Mouse (Mus musculus): ENCODE data around the gene Kirrel3. TPM values are rescaled to one million over a fixed set of nuclear protein-coding genes. Genes with fewer than 3 reads are reported as not detected.

Gene Kirrel3
- total RNA-seq, 2 experiments from 2014 or later, result 0.88 to 1.6 TPM

GRCm38 (mm10) chr9:34905164-34905563, 419.5 kb downstream of the Kirrel3 start:
- DNase-seq, result no peak

GRCm38 (mm10) chr9:34908040-34908439, 422.3 kb downstream of the Kirrel3 start:
- DNase-seq, result no peak

- DNase-seq, result no peak
These were observed 426.1 kb downstream of the Kirrel3 start for GRCm38 (mm10) chr9:34911838-34912237.

DNA sequence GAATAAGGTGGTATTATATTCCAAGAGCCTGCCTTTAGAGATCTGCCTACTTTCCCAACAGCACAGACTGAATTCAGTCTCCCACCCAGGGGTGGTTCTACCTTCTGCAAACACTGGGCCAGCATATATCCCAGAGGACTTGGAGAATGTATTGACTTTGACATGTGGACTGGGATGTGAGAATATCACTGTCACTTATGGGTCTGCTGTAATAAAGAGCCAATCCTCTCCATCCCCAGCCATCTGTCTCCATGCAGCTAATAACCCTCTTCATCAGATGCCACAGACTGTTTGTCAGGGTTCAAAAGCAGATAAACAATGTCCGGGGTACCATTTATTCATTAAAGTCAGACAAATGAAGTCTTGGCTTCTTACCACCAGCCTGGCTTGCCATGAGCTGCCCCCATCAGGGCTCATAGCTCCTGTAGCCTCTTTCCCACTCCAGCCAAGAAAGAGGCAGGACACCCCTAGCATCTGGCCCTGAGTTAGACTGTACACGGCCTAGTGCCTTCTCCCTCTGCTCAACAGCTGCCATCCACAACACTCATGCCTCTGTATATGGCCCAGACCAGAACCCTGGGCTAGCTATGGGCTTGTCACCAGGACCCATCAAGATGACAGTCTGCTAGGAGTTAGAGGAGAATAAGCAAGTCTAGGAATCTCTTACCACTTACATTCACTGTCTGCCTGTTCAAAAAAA, 426.7 kb downstream of the Kirrel3 start:
- no peak for DNase-seq

DNA sequence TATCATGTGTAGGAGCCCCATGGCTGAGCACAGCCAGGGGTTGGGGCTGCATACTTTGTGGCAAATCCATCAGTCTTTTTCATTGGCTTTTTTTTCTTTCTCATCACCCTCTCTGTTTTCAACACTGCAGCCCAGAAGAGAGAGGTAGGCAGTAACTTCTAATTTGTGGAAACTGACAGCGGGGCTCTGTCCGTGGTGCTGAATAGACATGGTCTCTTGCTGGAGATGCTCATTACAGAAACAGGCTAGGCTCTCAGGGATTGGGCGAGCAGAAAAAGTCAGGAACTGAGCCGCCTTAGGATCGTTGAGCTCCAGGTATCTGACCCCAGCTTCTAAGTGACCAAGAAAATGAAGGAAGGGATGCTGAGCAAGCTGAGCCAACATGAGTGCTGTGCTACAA, 427.3 kb downstream of the Kirrel3 start:
- peak; percentile 69 for DNase-seq

GRCm38 (mm10) chr9:34918976-34919375, 433.3 kb downstream of the Kirrel3 start:
- no peak for DNase-seq

- DNase-seq, result no peak
These were observed 434.4 kb downstream of the Kirrel3 start for GRCm38 (mm10) chr9:34920116-34920515.

GRCm38 (mm10) chr9:34921941-34922340, 436.2 kb downstream of the Kirrel3 start:
- DNase-seq, result no peak

- no peak for DNase-seq
These were observed 437.0 kb downstream of the Kirrel3 start for GRCm38 (mm10) chr9:34922716-34923115.

DNA sequence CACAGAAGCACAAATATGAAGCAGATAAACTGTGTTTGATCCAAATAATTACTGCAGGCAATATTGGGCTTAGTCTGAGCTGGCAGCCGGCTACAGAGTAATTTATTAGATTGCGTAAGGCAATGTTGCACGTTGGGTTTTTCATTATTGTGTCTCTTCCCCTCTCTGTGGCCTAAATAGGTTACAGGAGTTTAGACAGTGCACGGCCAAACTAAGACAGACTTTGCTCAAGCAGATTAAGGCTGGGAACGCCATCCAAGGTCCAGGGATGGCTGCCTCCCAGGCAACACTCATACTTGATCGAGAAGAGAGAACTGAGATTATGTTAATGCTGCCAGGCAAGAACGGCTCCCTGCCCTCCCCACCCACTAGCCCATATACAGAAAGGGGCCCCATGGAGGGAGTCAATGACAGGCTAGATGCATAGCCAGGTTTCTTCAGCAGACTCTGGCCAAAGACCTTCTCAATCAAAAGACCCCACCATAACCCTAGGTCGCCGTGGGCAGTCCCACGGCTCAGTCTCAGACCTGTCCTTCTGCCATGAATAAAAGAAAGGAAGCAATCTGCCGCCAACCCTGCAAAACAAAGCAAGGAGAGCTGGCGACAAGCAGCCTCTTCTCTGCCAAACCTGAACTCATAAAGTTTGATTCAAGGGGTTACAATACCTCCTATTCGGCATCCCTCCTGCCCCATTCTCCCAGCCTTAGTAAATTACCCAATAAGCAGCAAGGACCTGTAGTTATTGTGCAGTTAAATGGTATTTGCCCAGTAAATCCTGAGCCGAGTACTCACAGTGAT, 437.6 kb downstream of the Kirrel3 start:
- no peak for DNase-seq

DNA sequence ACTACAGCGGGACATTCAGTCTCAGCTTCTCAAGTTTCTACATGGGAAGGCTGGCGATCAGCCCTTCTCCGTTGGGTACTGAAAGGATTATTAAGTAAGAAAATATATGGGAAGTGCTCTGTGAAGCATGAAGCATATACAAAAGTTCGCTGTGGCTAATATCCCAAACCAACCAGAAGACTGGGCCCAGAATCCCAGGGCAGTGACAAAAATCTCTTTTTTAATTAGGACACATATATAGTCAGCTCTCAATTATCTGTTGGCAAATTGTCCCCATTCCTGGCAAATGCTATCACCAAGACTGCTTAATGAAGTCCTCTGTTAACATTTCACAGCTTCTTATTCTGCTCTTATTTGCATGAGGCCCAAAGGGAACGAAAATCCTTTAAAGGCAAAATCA, 439.9 kb downstream of the Kirrel3 start:
- no peak for DNase-seq

- no peak for DNase-seq
These were observed 444.7 kb downstream of the Kirrel3 start for GRCm38 (mm10) chr9:34930371-34930770.

DNA sequence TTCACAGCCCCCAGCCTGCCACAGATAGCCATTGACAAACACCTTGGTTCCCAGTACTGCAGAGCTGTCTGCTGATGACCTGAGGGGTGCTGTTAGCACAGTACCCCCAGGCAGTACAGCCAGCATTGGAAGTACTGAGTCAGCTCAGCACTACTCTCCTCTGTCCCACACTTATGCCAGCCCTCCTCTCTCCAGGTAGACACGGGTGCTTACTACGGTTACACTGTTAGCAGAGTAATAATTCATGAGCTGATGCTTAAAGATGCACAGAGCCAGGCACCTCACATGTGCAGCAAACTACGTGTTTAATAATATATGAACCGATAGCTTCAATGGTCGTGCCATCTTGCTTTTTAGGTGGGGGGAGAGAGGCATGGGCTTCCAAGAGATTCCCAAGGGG, 452.4 kb downstream of the Kirrel3 start:
- no peak for DNase-seq

DNA sequence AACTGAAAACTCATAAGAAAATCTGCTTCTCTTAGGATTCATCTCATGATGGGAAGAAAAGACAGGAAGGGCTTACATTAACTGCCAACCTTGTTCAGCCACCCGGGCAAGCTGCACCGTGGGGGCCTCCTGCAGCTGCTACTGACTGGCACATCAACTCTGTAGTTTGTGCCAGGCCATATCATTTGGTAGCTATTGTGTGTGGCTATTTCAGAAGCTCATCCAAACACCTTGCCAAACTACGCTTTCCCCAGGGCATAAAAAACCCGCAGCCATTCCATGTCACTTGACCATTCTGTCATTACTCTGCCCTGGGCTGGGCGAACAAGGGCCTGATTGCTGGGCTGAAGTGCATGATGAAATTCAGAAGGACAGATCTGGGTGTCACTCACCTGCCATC, 453.9 kb downstream of the Kirrel3 start:
- no peak for DNase-seq

GRCm38 (mm10) chr9:34942122-34942831, 456.6 kb downstream of the Kirrel3 start:
- no peak for DNase-seq

DNA sequence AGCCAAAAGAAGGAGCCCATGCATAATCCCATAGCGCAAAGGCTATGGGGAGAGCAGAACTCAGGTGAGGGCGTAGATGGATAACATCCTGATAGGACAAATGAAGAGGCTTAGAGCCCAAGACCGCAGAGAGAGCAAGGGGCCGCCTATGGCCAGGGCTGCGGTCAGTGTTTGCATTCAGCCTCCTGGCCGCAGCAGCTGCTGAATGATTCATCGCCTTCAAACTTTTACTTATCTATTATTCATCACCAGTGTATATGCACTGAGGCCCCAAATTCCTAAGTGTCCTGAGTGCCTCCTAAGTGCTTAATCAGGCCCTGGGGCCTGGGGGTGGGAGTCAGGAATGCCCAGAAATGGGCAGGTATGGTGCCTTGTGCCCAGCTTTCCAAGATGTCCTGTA, 457.3 kb downstream of the Kirrel3 start:
- DNase-seq, result no peak

GRCm38 (mm10) chr9:34945301-34945700, 459.6 kb downstream of the Kirrel3 start:
- no peak for DNase-seq

DNA sequence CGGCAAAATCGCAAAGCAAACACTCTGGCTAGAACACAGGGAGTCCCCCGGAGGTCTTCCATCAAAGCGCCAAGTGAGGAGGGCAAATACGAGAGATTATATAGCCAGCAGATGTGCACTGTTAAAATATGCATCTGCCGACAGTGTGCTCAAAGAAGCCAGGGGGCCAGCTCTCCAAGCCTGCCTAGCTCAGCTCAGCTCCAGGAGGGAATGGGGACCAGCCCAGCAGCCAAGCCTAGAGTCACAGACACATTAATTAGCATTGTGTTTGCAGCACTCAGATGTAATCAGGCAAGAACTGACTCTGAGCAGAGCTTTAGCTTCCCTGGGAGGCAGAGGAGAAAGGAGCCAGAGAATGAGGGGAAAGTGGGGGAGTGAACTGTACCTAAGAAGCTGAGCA, 461.6 kb downstream of the Kirrel3 start:
- DNase-seq, result no peak

DNA sequence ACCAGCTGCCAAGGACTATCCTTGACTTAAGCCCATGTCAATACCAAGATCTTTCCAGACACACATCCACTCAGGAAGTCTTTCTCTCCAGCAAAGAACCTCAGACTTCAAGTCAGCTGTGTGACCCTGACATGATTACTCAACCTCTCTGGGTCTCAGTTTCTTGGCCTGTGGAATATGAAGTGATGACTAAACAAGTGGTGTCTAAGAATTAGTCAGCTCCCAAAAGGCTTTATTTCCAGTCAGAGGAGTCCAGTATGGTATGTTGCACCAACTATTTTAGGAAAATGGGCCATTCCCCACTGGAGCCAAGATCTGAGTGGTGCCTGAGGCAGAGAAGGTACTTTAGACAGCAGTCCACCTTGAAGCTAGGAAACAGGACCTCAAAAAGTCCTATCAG, 462.0 kb downstream of the Kirrel3 start:
- DNase-seq, result no peak

DNA sequence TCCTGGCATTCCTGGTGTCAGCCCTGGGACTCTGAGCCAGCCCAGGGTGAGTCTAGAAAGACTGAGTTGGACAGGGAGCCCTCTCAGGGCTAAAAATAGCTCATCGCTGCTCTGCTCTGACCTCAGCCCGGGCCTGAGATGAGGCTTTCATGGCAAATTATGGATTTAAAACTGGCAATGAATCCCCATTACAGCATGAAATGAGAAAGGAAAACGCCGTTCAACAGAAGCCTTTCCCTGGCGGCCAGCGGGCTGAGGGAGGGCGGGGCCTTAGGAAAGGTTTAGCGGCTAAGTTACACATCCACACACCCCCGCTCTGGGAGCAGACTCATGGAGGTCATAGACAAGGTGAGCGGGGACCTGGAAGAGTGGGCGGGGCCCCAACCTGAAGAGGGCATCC, 467.7 kb downstream of the Kirrel3 start:
- DNase-seq, result peak; percentile 61

GRCm38 (mm10) chr9:34954212-34954611, 468.5 kb downstream of the Kirrel3 start:
- DNase-seq, result peak; percentile 53

- DNase-seq, result no peak
These were observed 470.8 kb downstream of the Kirrel3 start for GRCm38 (mm10) chr9:34956512-34956911.

- DNase-seq, result peak; percentile 63
These were observed 472.0 kb downstream of the Kirrel3 start for GRCm38 (mm10) chr9:34957691-34958090.
